Mouse (Mus musculus): ENCODE measurements around the gene Setd5.

DNA sequence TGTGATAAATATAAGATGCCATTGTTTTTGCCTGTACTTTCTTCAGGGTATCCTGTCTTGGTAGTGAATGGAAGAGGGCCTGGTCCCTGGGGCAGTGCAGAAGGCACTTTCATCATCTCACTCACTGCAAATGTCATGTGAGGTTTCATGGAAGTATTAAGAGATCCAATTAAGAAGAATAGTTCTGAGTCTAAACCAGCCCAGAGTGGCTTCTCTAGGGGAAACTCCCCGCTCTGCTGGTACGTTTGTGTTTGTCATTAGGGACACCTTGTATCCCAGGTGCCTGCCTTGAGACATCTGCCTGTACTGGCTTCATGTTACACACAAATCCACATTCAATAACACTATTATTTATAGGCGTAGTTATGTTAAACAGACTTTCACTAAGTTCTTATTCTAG is 32.2 kb downstream of the Setd5 start:
- TF ChIP-seq HCFC1 (IDR thresholded peaks at IDR 0.05; ENCODE audit: borderline replicate concordance, insufficient read depth, low read length) = no peak
- no peak for TF ChIP-seq CHD2 (IDR thresholded peaks at IDR 0.05; ENCODE audit: low read depth, low read length)
- TF ChIP-seq MAFK (IDR thresholded peaks at IDR 0.05; ENCODE audit: insufficient read depth, low read depth, low read length) = no peak
- TF ChIP-seq ZC3H11A (IDR thresholded peaks at IDR 0.05; ENCODE audit: borderline replicate concordance, low read depth, low read length) = no peak
- no peak for TF ChIP-seq ZNF384 (IDR thresholded peaks at IDR 0.05; ENCODE audit: low read depth, low read length)

Data from ES-E14 (cell line).